Mouse (Mus musculus) left cerebral cortex, adult 9 months (tissue): Measurements from ENCODE around the gene Svip.

ENCODE experiments used
- DNase-seq, 2 experiments: peaks; one replicate each; pipeline ENCODE4 v3.0.0; 2022; ENCODE audit warnings: low spot score in 2 of 2

The Svip gene

DNA sequence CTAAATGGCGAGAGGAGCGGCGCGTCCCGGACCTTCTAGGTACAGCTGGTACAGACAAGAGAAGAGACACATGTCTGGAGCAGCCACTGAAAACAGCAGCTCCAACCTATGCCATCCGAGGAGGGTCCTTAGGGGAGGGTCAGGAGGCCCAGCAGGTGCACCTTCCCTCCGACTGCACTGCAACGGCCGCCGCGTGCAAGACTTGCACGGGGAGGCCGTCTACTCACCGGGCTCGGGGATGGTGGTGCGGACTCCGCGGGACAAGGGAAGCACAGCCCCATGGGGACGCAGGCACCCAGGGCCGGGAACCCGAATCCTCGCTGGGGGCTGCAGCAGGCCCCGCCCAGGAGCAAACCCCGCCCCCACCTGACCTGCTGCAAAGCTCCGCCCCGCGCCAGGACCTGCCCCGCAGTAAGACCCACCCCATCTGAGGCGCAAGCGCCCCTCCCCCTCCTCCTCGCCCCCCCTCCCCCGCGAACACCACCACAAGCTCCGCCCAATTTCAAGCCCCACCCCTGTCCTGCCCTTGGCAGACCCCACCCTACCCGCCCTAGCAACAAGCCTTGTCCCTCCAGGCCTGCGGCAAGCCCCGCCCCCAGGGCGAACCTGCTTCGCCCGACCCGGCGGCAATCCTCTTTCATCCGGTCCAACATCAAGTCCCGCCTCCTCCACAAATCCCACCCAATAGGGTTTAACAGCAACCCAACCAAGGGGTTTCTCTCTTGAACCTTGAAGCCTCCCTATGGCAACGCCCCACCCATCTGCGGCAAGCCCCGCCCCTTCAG is at the start of gene Svip:
Gene Svip, minus strand, starts transcription at position 508 of the 785 bp plus-strand sequence.
- peak; percentile 96 to 97 for DNase-seq

DNA sequence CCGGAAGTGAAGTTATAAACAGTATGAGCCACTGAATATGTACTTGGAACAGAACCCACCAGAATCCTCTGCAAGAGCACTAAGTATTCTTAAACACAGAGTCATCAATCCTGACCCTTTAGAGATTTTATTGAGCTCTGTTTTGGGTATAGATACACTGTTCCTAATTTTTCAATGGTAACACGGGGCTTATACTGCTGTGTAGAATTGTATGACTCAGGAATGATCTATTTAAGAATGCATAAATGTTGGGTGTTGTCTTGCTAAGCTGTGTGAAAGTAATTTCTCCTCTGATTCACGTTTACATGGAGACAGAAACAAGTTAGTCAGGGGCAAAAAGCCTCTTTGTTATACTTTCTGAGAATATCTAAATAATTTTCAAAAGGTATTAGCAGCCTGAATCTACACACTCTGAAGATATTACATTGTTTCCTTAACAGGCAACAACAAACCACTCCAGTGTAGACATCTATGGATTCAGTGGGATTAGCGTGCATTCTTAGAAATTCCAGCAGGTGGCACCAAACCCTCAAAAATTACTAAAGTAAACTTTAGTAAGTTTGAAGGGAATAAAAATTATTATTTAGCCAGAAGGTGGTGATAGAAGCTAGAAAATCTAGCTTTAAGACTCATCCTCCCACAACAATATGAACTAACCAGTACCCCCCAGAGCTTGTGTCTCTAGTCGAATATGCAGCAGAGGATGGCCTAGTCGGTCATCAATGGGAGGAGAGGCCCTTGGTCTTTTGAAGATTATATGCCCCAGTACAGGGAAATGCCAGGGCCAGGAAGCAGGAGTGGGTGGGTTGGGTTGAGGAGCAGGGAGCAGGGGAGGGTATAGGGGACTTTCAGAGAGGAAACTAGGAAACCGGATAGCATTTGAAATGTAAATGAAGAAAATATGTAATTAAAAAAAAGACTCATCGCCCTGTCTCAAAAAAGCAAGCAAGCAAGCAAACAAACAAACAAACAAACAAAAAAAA is 32.1 kb upstream of the Svip start:
- DNase-seq = peak in 1 of 2 experiments; percentile 42

DNA sequence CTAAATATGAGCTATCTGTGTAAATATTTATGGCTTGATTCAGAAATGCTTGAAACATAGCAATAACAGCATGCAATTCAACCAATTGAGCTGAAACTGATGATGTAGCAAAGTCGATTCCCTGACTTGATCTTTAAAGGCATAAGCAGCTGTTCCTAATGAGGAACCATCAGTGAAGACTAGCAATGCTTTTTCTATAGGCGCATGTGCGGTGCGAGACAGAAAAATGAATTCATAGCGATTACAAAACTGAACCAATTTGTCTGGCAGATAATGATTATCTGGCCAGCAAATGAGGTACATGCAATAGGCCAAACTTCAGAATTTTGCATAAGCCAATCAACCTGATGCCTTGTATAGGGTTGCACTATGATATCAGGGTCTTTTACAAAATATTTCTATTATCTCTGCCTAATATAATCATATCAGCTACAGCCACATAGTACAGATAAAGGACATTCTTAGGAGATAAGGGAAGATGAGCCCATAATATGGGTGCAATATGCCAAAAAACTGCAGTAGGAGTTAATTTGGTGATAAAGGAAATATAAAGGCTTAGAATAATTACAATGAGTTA is 18.3 kb upstream of the Svip start:
- no peak for DNase-seq

DNA sequence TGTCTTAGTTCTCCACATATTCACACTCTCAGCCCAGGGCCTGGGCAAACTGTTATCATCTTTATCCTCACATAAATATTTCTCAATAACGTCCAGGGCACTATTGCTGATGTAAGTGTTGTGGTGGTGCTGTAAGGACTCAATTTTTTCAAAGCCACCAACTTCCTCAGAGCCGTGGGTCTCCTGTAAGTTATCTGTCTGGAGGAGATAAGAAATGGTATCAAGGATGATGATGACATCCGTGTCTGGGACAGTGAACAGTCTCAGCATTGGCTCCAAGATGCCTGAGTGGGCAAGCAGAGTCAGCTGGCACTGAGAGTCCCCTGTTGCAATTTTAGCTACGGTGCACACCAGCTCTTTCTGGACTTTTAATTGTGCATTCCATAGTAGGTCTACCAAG is 16.2 kb upstream of the Svip start:
- DNase-seq = no peak

GRCm38 (mm10) chr7:52015628-52016027 is 9.8 kb upstream of the Svip start, which contains the start of gene 1700015G11Rik:
Gene 1700015G11Rik, minus strand, starts transcription at chr7:52015728.
- DNase-seq = no peak

GRCm38 (mm10) chr7:52015180-52015579 is 9.4 kb upstream of the Svip start:
- DNase-seq = no peak

DNA sequence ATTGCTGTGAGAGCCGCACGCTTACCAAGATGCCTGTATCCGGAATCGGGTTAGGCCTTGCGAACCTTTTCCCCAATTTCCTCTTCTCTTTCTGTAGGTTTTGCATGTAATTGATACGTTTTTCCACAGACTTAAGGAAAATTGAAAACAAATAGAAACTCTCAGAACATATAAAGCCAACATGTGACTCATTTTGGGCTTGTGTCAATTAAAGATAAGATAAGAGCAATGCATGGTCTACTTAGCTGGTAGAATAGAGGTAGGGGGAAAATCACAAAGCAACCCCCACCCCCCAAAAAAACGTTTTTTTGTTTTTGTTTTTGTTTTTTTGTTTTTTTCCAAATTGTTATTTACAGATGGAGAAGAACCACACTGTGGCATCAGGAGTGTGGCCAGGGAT is 7.6 kb upstream of the Svip start:
- DNase-seq = no peak

GRCm38 (mm10) chr7:52007138-52007537 is 1.3 kb upstream of the Svip start:
- no peak for DNase-seq

- DNase-seq = no peak
Observed at GRCm38 (mm10) chr7:52006296-52006630, 445 bp upstream of the Svip start.

DNA sequence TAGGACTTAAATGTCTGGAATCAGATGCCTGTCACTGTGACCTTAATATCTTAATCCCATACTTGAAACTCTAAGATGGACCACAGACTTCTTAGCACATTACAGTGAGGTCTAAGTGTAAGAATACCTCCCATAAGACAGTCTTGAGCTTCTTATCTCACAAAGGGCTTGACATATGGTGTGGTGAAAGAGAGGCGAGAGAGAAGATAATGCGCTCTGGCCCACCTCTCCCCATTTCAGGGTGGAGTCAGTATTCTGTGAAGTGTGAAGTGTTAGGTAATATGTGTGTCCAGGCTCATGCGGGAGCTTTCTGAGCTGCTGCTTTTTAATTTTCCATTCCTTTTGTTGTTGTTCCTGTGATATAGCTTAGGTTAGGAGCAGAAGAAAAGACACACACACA is 14.8 kb downstream of the Svip start:
- DNase-seq = no peak

DNA sequence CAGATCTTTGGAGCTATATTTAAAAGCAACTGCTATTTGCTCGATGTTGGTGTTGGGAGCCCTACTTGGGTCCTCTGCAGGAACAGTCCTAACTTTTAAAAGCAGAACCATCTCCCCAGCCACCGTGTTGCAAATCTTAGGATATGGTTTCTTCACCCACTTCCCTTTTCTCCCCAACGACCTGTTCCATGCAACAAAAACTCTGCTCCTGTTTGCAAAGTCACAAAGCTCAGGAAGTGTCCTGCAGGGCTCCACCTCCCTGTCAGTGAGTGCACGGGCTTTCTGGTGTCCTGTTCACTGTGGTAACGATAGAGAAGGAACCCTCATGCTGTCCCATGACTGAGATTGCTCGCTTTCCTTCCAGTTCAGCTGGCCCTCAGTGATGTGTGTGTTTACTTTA is 18.9 kb downstream of the Svip start:
- DNase-seq = no peak

DNA sequence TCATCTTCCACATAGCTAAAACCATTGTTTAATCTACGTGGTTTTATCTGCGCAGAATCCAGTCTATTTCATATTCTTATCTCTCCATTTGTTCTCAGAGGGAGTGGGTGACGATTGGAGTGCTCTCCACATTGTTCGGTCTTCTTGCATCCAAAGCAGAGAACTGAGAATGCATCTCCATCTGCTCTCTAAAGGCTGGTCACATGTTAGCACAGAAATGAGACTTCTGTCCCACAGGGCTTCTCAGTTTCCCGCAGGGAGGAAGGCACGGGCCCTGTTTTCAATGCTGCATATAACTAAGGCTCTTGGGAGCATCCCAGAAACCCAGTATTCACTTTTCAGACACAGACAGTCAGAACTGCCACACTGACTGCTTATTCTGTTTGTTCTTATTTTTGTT is 20.1 kb downstream of the Svip start:
- DNase-seq = peak in 1 of 2 experiments; percentile 12

GRCm38 (mm10) chr7:51982303-51982702 is 23.5 kb downstream of the Svip start:
- DNase-seq = peak; percentile 21 to 35

DNA sequence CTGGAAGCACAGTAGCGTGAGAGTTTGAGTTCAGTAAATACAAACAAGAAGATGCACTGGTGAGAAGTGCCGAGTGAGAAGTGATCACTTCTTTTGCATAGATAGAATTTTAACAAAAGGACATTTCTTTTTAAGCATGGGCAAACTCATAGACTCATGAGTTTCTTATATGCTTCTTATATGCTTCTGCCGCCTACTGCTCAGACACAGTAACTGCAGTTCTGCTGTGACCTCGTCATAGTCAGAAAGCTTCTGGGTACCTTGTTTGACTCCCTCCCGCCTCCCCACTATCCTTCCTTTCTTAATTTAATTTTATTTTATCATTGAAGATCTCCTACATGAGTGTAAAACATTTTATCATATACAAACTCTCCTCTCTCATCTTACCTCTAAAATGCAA is 26.5 kb downstream of the Svip start:
- DNase-seq = peak in 1 of 2 experiments; percentile 16

GRCm38 (mm10) chr7:51975181-51975580 is 30.6 kb downstream of the Svip start:
- DNase-seq = no peak

GRCm38 (mm10) chr7:51973526-51973925 is 32.3 kb downstream of the Svip start:
- DNase-seq = no peak

- DNase-seq = no peak
Observed at GRCm38 (mm10) chr7:51973091-51973490, 32.7 kb downstream of the Svip start.

DNA sequence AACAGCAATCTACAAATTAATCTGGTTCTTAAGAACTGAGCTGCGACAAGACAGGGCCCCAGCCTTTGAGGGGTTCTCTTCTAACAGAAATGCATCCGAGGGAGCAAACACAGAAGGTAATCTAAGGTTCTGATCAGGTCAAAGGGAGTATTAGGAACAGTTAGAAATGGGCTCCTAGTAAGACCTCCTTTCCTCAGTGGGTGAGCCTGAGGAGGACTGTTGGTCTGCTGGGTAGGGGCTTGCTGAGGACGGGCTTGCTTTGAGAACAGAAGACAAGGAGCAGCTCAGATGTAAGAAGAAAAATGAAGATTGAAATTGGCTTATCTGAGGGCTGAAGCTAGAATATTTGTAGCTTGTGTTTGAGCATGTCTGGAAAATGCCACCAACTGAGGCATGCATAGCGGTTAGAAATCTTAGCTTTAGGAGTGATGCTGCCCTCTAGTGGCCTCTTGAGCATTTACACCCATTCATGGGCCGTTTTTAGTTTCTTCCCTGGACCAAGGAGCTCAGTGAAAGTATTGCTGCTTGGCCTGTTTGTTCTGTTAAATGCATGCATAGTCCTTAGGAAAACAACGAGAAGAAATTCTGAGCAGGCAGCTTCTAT is 33.5 kb downstream of the Svip start:
- DNase-seq = peak in 1 of 2 experiments; percentile 68

DNA sequence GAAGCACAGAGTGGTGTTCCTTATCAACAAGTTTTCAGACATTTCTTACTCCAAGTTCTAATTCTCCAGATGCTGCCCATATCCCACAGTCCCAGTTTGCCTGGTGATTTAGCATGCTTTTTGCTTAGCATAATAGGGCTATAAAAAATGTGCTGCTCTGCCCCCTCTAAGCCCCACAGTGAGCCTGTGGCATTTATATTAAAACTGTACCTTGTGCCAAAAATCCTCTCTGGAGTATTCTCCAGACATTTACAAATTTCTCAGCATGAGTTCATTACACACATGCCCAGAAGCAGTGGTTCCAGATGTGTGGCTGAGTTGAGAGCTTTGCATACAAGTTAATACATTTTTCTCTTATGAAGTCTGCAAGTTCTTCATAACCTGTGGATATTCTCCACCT is 36.4 kb downstream of the Svip start:
- DNase-seq = no peak

- DNase-seq = no peak
Observed at GRCm38 (mm10) chr7:51967581-51967980, 38.2 kb downstream of the Svip start.

GRCm38 (mm10) chr7:51964681-51965080 is 41.1 kb downstream of the Svip start:
- peak in 1 of 2 experiments; percentile 43 for DNase-seq
